Mouse (Mus musculus) thymus, adult 2 months (tissue): ENCODE measurements around the gene Arpc2.

Experiments used
- CTCF ChIP-seq: fragments of 200-500 bp; IDR thresholded peaks from 2 replicates; pipeline ENCODE4 v1.5.1; 2012; ENCODE audit warnings: mild to moderate bottlenecking, control low read depth, low read length, moderate library complexity, borderline replicate concordance; ENCODE audit not compliant: control insufficient read depth, poor library complexity, insufficient read depth; ENCODE audit errors: extremely low read depth
- POLR2A ChIP-seq: fragments of 200-500 bp; IDR thresholded peaks from 2 replicates; pipeline ENCODE4 v1.6.1; 2012; ENCODE audit warnings: mild to moderate bottlenecking, low read length, control low read depth, moderate library complexity; ENCODE audit not compliant: control insufficient read depth, poor library complexity, insufficient read depth; ENCODE audit errors: extremely low read depth

- TF ChIP-seq POLR2A (no peak), CTCF (no peak)
Measured at GRCm38 (mm10) chr1:74302835-74303234, 67.0 kb downstream of the Arpc2 start.
